Mouse (Mus musculus) forebrain, embryonic 14.5 days (tissue): ENCODE data around the gene Phtf2. TPM values are rescaled to one million over a fixed set of nuclear protein-coding genes. Genes with fewer than 3 reads are reported as not detected.

ENCODE experiments used
- ATAC-seq: fragments of 200-750 bp; cut with Nextera tagmentation; 2 replicates; pipeline ENCODE4 v1.8.0; 2017; ENCODE audit warnings: mild to moderate bottlenecking, moderate library complexity
- DNase-seq: peaks from one replicate; pipeline ENCODE4 v3.0.0-alpha.2; 2015; ENCODE audit warnings: low spot score
- H3K27ac ChIP-seq: fragments of 300-500 bp; sonication (generic); 2 replicates; pipeline ENCODE4 v1.5.1; 2014; ENCODE audit warnings: low read depth, mild to moderate bottlenecking, control low read depth, low read length, moderate library complexity
- H3K27me3 ChIP-seq: fragments of 300-500 bp; sonication (generic); replicated peaks from 2 replicates; pipeline ENCODE4 v1.6.1; 2014; ENCODE audit warnings: low read length, control low read depth, mixed read lengths; ENCODE audit not compliant: control insufficient read depth, insufficient read depth
- H3K36me3 ChIP-seq: fragments of 300-500 bp; sonication (generic); 2 replicates; pipeline ENCODE4 v1.6.1; 2014; ENCODE audit warnings: low read length, control low read depth; ENCODE audit not compliant: control insufficient read depth, insufficient read depth
- H3K4me1 ChIP-seq: fragments of 300-500 bp; sonication (generic); 2 replicates; pipeline ENCODE4 v1.6.1; 2014; ENCODE audit warnings: antibody characterized with exemption, low read length, control low read depth; ENCODE audit not compliant: control insufficient read depth, insufficient read depth
- H3K4me2 ChIP-seq: fragments of 300-500 bp; sonication (generic); 2 replicates; pipeline ENCODE4 v1.6.1; 2014; ENCODE audit warnings: mild to moderate bottlenecking, control low read depth, low read length
- H3K4me3 ChIP-seq: fragments of 300-500 bp; sonication (generic); 2 replicates; pipeline ENCODE4 v1.5.1; 2014; ENCODE audit warnings: low read depth, low read length, control low read depth
- H3K9ac ChIP-seq: fragments of 300-500 bp; sonication (generic); 2 replicates; pipeline ENCODE4 v1.6.1; 2014; ENCODE audit warnings: mild to moderate bottlenecking, low read length, control low read depth, moderate library complexity
- H3K9me3 ChIP-seq: fragments of 300-500 bp; sonication (generic); replicated peaks from 2 replicates; pipeline ENCODE4 v1.6.1; 2016; ENCODE audit warnings: low read length, control low read depth, mixed read lengths; ENCODE audit not compliant: control insufficient read depth
- WGBS: fragments of 180-500 bp; shearing (Covaris S2); extraction: QIAGEN DNeasy Blood & Tissue Kit; methylation state at CpG from one replicate; pipeline ENCODE4 v1.1.7; 2014; 5-methylcytosine and 5-hydroxymethylcytosine counted together
- polyA plus RNA-seq: library from polyadenylated mRNA; unstranded; fragments of >200 nt; fragmentation: Nextera tagmentation; extraction: Ambion mirVana; gene quantifications from 2 replicates; pipeline ENCODE4 v1.2.1, GENCODE M21; 2014

Phtf2 gene
- polyA plus RNA-seq, 1 experiment from 2014 or later = 18.4 TPM

DNA sequence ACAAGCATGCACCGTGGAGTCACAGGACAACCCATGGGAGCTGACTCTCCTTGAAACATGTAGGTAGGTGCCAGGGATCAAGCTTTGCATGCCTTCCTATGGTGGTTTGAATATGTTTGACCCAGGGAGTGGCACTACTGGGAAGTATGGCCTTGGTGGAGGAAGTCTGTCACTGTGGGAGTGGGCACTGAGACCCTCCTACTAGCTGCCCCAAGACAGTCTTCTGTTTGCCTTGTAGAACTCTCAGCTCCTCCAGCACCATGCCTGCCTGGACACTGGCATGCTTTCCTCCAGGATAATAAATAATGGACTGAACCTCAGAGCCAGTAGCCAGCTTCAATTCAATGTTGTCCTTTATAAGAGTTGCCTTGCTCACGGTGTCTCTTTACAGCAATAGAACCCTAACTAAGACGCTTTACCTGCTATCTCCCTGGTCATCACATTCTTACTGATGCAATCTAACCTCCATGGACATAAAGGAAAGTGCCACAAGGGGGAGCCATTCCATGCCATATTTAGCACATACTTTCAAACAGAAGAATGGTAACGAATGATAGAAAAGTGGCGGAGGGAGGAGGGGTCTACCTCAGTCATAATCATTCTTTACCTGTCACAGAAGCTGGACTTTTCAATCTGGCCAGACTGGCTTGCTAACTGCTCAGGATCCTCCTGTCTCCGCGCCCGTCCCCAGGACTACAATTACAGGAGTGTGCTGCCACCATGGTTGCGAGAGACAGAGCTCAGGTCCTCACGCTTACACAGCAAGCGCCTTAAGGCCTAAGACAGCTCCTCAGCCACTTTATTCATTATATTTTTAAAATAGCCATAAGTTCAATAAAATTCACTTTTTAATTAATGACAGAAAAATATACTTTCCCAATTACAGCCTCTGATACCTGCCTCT lies 31.7 kb upstream of the Phtf2 start:
- Histone ChIP-seq H3K36me3 (no peaks in the 10 kb centered on the region), H3K9me3 (no peaks in the 10 kb centered on the region), H3K4me1 (no peaks in the 10 kb centered on the region), H3K27me3 (no peaks in the 10 kb centered on the region), H3K27ac (no peak overlapping the region), H3K4me3 (no peak overlapping the region), H3K9ac (no peak overlapping the region), H3K4me2 (no peak overlapping the region)
- peak; percentile 76 for DNase-seq
- 77% methylated on average over 11 of the region's 11 CpGs for WGBS
- ATAC-seq = peak; percentile 66; the same call in 1 of the 2 replicates

DNA sequence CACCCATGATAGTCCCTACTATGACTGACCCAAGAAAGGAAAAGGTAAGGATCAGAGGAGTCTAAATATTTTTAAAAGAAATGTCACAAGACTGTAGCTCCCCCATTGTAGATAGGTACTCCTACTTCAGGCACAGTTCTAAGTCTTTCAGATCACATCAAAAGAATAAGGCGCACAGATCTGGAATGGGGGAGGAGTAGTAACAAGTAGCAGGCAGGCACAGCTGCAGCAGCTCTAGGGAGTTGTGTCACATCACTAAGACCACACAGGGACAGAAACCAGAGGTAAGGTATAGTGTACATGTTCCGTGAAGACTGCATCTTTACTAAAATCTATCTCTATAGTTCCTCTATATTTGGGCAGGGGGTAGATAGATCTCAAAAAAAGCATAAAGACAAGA lies 29.8 kb upstream of the Phtf2 start:
- ATAC-seq (no peak), DNase-seq (no peak)
- Histone ChIP-seq H3K4me3 (no peak overlapping the region), H3K4me2 (no peak overlapping the region), H3K9me3 (no peaks in the 10 kb centered on the region), H3K9ac (no peak overlapping the region), H3K27me3 (no peaks in the 10 kb centered on the region), H3K36me3 (no peaks in the 10 kb centered on the region; the same call in 1 of the 2 replicates), H3K4me1 (no peaks in the 10 kb centered on the region), H3K27ac (no peak overlapping the region)
- WGBS = 83% methylated on average over 2 of the region's 2 CpGs

DNA sequence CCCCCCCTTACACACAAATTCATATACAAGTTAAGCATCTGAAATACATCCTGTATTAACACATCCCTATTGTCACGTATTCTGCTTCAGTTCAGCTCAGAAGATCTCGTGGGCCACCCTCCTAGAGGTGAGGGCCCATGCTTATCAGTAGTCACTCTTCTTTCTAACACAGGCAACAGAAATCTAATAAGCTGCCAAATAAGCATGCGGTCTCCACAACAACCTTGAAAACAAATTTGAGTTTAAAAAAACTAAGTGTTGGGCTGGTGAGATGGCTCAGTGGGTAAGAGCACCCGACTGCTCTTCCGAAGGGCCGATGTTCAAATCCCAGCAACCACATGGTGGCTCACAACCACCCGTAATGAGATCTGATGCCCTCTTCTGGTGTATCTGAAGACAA lies 24.3 kb upstream of the Phtf2 start:
- ATAC-seq (no peak), DNase-seq (no peak)
- no peaks in the 10 kb centered on the region for H3K4me1 ChIP-seq
- H3K9me3 ChIP-seq = no peaks in the 10 kb centered on the region
- H3K36me3 ChIP-seq = peaks cover 16% of the 10 kb centered on the region; the same call in 1 of the 2 replicates
- no peaks in the 10 kb centered on the region for H3K27me3 ChIP-seq
- no peak overlapping the region for H3K27ac ChIP-seq
- no peak overlapping the region for H3K4me2 ChIP-seq
- no peak overlapping the region for H3K9ac ChIP-seq
- WGBS = 97% methylated on average over 7 of the region's 7 CpGs
- no peak overlapping the region for H3K4me3 ChIP-seq

DNA sequence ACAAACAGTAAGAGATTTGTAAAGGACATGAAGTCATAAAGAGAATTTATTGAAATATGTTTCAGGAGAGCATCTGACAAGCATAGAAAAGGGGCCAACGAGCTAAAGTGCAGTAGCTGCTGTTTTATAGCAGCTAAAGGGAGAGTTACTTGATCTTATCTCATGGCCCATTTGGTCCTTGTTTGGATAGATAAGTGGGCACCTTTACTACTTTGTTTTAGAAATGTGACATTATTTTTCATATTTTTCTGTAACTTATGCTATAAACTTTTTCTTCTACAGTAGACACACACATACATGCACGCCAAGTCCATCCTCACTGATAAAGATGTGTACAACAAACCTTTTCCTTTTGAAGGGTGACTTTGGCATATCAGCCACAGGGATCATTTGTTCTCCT lies 23.5 kb upstream of the Phtf2 start:
- H3K4me1 ChIP-seq = no peaks in the 10 kb centered on the region
- DNase-seq = no peak
- no peak overlapping the region for H3K27ac ChIP-seq
- no peak overlapping the region for H3K4me2 ChIP-seq
- H3K36me3 ChIP-seq = peaks cover 16% of the 10 kb centered on the region; the same call in 1 of the 2 replicates
- WGBS = 98% methylated on average over 2 of the region's 2 CpGs
- H3K9ac ChIP-seq = no peak overlapping the region
- ATAC-seq = no peak
- H3K27me3 ChIP-seq = no peaks in the 10 kb centered on the region
- no peak overlapping the region for H3K4me3 ChIP-seq
- H3K9me3 ChIP-seq = no peaks in the 10 kb centered on the region

DNA sequence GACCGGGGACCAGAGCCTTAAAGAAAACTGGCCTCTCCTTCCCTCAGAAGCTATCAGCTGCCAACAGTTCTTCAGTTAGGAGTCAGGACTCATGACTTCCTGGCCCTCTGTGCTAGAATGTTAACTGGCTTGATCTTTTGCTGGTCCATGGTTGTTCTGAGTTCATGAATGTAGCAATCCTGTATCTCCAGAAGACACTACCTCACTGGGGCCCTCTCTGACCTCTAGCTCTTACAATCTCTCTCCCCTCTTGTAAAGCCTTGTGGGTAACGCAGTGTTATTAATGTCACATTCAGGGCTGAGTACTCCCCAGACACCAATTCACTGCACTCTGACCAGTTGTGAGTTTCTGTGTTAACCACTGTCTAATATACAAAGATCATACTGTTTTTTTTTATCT lies 22.7 kb upstream of the Phtf2 start:
- no peak overlapping the region for H3K27ac ChIP-seq
- 90% methylated on average over 2 of the region's 2 CpGs for WGBS
- H3K27me3 ChIP-seq = no peaks in the 10 kb centered on the region
- no peaks in the 10 kb centered on the region for H3K4me1 ChIP-seq
- peaks cover 16% of the 10 kb centered on the region; the same call in 1 of the 2 replicates for H3K36me3 ChIP-seq
- no peaks in the 10 kb centered on the region for H3K9me3 ChIP-seq
- ATAC-seq = no peak
- no peak overlapping the region for H3K4me2 ChIP-seq
- H3K4me3 ChIP-seq = no peak overlapping the region
- DNase-seq = no peak
- no peak overlapping the region for H3K9ac ChIP-seq

DNA sequence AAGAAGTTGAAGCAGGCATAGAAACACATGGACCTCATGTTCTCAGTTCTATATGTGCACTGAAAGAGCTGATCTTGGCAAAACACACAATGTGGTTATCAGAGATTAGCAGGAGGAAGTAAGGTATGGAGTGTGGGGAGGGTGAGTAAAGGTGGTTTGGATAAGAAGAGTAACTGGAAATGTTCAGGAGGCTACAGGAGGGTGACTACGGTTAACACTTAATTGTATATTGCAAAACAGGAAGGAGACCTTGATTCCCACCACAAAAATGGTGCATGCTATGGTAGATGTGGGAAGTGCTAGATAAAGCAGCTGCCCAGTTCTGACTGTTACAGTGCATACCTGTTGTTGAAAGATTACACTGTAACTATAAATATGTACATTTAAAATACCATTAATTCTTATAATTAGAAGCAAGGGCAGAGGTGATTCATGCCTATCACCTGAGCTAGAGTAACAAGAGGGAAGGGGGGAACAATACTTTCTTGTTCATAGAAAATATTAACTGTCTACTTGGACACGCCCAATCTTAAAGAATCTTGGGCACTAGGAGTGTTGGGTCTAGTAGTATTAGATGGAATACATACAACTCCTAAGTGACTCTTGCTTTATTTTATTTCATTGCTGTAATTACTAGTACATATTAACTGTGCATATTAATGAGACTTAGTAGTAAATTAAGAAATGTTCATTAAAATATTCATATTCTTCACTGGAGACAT lies 15.7 kb upstream of the Phtf2 start:
- WGBS = 97% methylated on average over 2 of the region's 2 CpGs
- Histone ChIP-seq H3K4me1 (no peaks in the 10 kb centered on the region), H3K9me3 (no peaks in the 10 kb centered on the region), H3K27me3 (no peaks in the 10 kb centered on the region), H3K4me3 (no peak overlapping the region), H3K36me3 (peaks cover 23% of the 10 kb centered on the region), H3K9ac (no peak overlapping the region), H3K27ac (no peak overlapping the region), H3K4me2 (no peak overlapping the region)
- no peak for ATAC-seq
- DNase-seq = no peak

DNA sequence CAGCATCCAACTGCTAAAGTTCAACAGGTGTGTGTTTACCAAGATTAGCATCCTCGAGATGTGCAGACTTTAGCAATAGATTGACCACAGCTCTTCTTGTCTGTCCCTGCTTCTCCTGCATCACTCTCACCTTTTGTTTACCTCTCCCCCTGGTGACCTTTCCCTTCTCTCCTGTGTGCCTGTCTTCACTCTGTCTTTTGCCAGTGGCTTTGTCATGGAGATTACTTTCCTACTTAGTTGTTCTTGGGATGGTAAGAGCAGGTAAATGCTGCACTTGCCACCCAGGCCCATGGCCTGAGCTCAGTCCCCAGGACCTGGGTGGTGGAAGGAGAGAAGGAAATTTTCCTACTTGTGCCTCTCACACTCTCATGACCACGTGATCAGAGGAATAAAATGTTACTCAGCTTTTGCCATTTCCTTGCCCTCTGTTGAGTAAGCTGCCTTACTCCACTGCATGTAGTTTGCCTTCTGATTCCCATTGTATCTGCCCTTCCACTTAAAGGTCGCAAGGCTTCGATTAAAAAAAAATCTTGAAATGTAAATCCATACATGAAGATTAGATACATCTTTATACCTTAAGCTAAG lies 2.2 kb upstream of the Phtf2 start:
- peak overlapping the region; percentile 71; the same call in 1 of the 2 replicates for H3K4me2 ChIP-seq
- peaks cover 20% of the 10 kb centered on the region for H3K4me1 ChIP-seq
- H3K4me3 ChIP-seq = no peak overlapping the region
- no peaks in the 10 kb centered on the region for H3K9me3 ChIP-seq
- H3K9ac ChIP-seq = no peak overlapping the region; the same call in 1 of the 2 replicates
- H3K36me3 ChIP-seq = peaks cover 8% of the 10 kb centered on the region; the same call in 1 of the 2 replicates
- ATAC-seq (no peak), DNase-seq (no peak)
- no peaks in the 10 kb centered on the region for H3K27me3 ChIP-seq
- WGBS = 79% methylated on average over 4 of the region's 4 CpGs
- H3K27ac ChIP-seq = no peak overlapping the region

DNA sequence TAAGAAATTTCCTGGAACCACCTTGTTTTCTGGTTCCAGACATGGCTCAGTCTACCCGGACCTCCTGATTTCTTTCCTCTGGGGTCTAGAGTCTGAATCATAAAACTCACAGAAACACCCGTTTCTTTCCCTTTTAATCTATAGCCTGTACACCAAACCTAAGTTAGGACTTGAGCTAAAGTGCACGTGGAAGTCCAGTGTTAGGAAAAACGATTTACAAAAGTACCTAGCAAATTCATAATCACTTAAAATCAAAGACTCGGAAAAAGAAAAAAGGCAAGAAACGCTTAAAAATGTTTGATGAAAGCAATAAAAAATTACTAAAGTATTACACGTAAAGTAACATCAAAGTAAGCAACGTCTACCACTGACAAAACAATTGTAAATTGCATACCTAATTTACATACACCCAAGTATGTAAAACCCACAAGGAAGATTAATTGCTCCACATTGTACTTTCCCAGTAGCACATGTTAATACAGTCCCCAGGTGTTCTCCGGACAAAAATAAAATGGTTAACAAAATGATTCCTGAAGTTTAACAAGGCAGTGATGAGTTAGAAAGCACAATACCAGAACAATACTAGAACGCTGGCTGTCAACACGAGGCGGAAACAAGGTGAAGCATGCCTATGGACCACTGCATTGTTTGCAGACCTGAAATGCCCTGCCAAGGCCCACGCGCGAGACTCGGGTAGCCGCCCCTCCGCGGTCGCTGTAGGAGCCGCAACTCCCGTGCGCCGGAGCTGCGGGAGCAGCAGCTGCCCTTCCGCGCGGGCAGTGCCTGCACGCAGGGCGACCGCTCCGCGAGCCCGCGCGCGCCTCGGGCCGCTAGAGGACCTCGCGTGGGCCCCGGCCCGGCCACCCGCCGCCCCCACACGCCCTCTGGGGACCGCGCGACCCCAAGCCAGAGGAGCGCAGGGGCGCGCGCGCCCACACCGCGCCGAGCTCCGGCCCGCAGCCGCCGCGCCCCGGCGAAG lies 838 bp downstream of the Phtf2 start:
- peak overlapping the region; percentile 94 for H3K27ac ChIP-seq
- ATAC-seq (no peak), DNase-seq (peak; percentile 61)
- H3K4me3 ChIP-seq = peak overlapping the region; percentile 83
- peaks cover 20% of the 10 kb centered on the region for H3K4me1 ChIP-seq
- 2% methylated on average over 45 of the region's 64 CpGs for WGBS
- peak overlapping the region; percentile 83 for H3K9ac ChIP-seq
- H3K27me3 ChIP-seq = no peaks in the 10 kb centered on the region
- no peaks in the 10 kb centered on the region for H3K9me3 ChIP-seq
- peak overlapping the region; percentile 61 for H3K4me2 ChIP-seq
- no peaks in the 10 kb centered on the region for H3K36me3 ChIP-seq
